Mouse (Mus musculus) kidney, embryonic 14.5 days (tissue): ENCODE data around the gene Prkcz. TPM values are rescaled to one million over a fixed set of nuclear protein-coding genes. Genes with fewer than 3 reads are reported as not detected.

Experiments
- ATAC-seq: fragments of 200-750 bp; cut with Nextera tagmentation; 2 replicates; pipeline ENCODE4 v1.8.0; 2017; ENCODE audit warnings: moderate number of reproducible peaks, mild to moderate bottlenecking, moderate TSS enrichment, moderate library complexity; ENCODE audit not compliant: low FRiP score, low TSS enrichment
- H3K27ac ChIP-seq: fragments of 300-500 bp; sonication (generic); 2 replicates; pipeline ENCODE4 v1.5.1; 2014; ENCODE audit warnings: low read depth, mild to moderate bottlenecking, low read length, moderate library complexity, mixed read lengths
- H3K27me3 ChIP-seq: fragments of 300-500 bp; sonication (generic); 2 replicates; pipeline ENCODE4 v1.6.1; 2014; ENCODE audit warnings: mild to moderate bottlenecking, low read length; ENCODE audit not compliant: control insufficient read depth, insufficient read depth
- H3K36me3 ChIP-seq: fragments of 300-500 bp; sonication (generic); 2 replicates; pipeline ENCODE4 v1.6.1; 2014; ENCODE audit warnings: low read length, mixed read lengths; ENCODE audit not compliant: control insufficient read depth, insufficient read depth
- H3K4me1 ChIP-seq: fragments of 300-500 bp; sonication (generic); 2 replicates; pipeline ENCODE4 v1.6.1; 2014; ENCODE audit warnings: low read length, mixed read lengths; ENCODE audit not compliant: control insufficient read depth, insufficient read depth
- H3K4me2 ChIP-seq: fragments of 300-500 bp; sonication (generic); replicated peaks from 2 replicates; pipeline ENCODE4 v1.6.1; 2014; ENCODE audit warnings: low read depth, mild to moderate bottlenecking, low read length
- H3K4me3 ChIP-seq: fragments of 300-500 bp; sonication (generic); 2 replicates; pipeline ENCODE4 v1.5.1; 2014; ENCODE audit warnings: mild to moderate bottlenecking, low read length
- H3K9ac ChIP-seq: fragments of 300-500 bp; sonication (generic); 2 replicates; pipeline ENCODE4 v1.6.1; 2014; ENCODE audit warnings: low read depth, mild to moderate bottlenecking, low read length, moderate library complexity
- H3K9me3 ChIP-seq: fragments of 300-500 bp; sonication (generic); 2 replicates; pipeline ENCODE4 v1.6.1; 2016; ENCODE audit warnings: low read length; ENCODE audit not compliant: control insufficient read depth
- WGBS: fragments of 180-500 bp; shearing (Covaris S2); extraction: QIAGEN DNeasy Blood & Tissue Kit; methylation state at CpG from one replicate; pipeline ENCODE4 v1.1.7; 2014; 5-methylcytosine and 5-hydroxymethylcytosine counted together
- polyA plus RNA-seq: library from polyadenylated mRNA; unstranded; fragments of >200 nt; fragmentation: Nextera tagmentation; extraction: Ambion mirVana; gene quantifications from 2 replicates; pipeline ENCODE4 v1.2.1, GENCODE M21; 2014

The Prkcz gene
- polyA plus RNA-seq, 1 experiment from 2014 or later: 10.2 TPM

GRCm38 (mm10) chr4:155214188-155214587, 147.0 kb downstream of the Prkcz start:
- Histone ChIP-seq H3K4me2 (no peak overlapping the region), H3K9me3 (no peaks in the 10 kb centered on the region), H3K27me3 (no peaks in the 10 kb centered on the region), H3K9ac (no peak overlapping the region), H3K4me1 (peaks cover 63% of the 10 kb centered on the region), H3K4me3 (no peak overlapping the region), H3K27ac (no peak overlapping the region), H3K36me3 (peaks cover 3% of the 10 kb centered on the region)
- WGBS: 68% methylated on average over 6 of the region's 6 CpGs
- no peak for ATAC-seq

DNA sequence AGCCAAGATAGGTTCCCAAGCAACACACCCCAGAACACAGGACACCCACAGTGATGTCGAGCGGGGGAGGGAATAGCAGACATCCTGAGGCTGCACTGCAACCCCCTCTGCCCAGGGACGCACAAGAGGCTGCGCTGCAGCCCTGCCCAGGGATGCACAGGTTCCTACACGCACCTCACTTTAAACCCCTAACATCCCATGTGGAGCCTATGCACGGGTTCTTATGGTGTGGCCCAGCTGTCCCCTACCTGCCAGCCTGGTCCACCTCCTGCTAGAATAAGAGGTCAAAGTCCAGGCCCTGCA, 147.5 kb downstream of the Prkcz start:
- H3K36me3 ChIP-seq: peaks cover 3% of the 10 kb centered on the region
- no peak overlapping the region for H3K27ac ChIP-seq
- no peak overlapping the region for H3K9ac ChIP-seq
- H3K4me1 ChIP-seq: peaks cover 63% of the 10 kb centered on the region
- WGBS: 78% methylated on average over 6 of the region's 6 CpGs
- no peaks in the 10 kb centered on the region for H3K9me3 ChIP-seq
- no peak for ATAC-seq
- H3K27me3 ChIP-seq: no peaks in the 10 kb centered on the region
- H3K4me3 ChIP-seq: no peak overlapping the region
- no peak overlapping the region for H3K4me2 ChIP-seq

DNA sequence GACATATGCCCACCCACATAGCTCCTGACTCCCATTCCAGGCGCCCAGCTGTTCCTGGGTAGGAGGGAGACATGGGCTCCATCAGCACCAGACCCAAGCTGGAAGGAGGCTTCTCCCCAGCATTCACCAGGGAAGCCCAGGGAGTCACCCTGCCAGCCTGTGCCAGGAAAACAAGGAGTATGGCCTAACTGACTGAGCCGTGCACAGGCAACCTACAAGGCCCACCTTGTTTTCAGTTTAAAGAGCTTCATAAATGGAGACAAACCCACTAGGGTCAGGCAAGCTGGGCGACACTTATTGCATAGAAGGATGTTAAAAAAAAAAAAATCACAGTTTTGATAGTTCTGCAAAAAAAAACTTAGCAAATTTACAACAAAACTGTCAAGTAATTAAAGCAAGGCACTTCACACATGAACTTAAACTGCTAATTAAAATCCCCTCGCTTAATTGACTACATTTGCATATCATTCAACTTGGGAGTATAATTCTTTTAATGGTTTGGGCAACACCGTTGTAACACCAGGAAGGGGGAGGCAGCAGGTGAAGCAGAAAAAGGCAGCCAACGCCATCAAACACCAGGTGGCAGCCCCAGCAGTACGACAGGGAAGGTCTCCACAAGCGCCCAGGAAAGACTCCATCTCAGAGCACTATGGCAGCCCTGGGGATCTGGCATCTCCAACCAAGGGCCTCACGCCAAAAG, 148.0 kb downstream of the Prkcz start:
- Histone ChIP-seq H3K27ac (no peak overlapping the region), H3K4me1 (peaks cover 63% of the 10 kb centered on the region), H3K4me2 (no peak overlapping the region), H3K9ac (no peak overlapping the region), H3K36me3 (peaks cover 5% of the 10 kb centered on the region), H3K9me3 (no peaks in the 10 kb centered on the region), H3K4me3 (no peak overlapping the region), H3K27me3 (no peaks in the 10 kb centered on the region)
- WGBS: 57% methylated on average over 9 of the region's 9 CpGs
- no peak for ATAC-seq

Other genes starting within 250 kb of the Prkcz start
- 24.0 and 24.5 TPM in 2 replicates for gene Ski, start 138.8 kb downstream of the Prkcz start, polyA plus RNA-seq
- gene Faap20, start 111.6 kb downstream of the Prkcz start, polyA plus RNA-seq: 63.4 and 73.8 TPM in 2 replicates
- 0.07 TPM in 1 of 2 replicates, not detected in the other for gene Gabrd, start 36.8 kb upstream of the Prkcz start, polyA plus RNA-seq
- 2.2 and 2.3 TPM in 2 replicates for gene Cfap74, start 47.8 kb upstream of the Prkcz start, polyA plus RNA-seq
- gene Tmem52, start 107.8 kb upstream of the Prkcz start, polyA plus RNA-seq: 0.44 and 0.57 TPM in 2 replicates
- gene Gnb1, start 130.0 kb upstream of the Prkcz start, polyA plus RNA-seq: 493 and 553 TPM in 2 replicates
- gene Nadk, start 201.0 kb upstream of the Prkcz start, polyA plus RNA-seq: 58.7 and 99.9 TPM in 2 replicates
- gene Slc35e2, start 240.1 kb upstream of the Prkcz start, polyA plus RNA-seq: 7.7 and 10.3 TPM in 2 replicates